Mouse (Mus musculus): ENCODE results near the gene Dcun1d1.
A peak's percentile ranks its signal among the peaks of the same experiment; 100 is the strongest.

The Dcun1d1 gene

GRCm38 (mm10) chr3:35931359-35931758, 5.9 kb downstream of the Dcun1d1 start:
- DNase-seq (ENCODE audit: low spot score): peak; percentile 9

- no peak for DNase-seq (ENCODE audit: low spot score)
Observed at GRCm38 (mm10) chr3:35929831-35930230, 7.4 kb downstream of the Dcun1d1 start.

- DNase-seq (ENCODE audit: low spot score): no peak
Observed at GRCm38 (mm10) chr3:35929406-35929805, 7.8 kb downstream of the Dcun1d1 start.

- DNase-seq (ENCODE audit: low spot score): no peak
Observed at GRCm38 (mm10) chr3:35925852-35926251, 11.4 kb downstream of the Dcun1d1 start.

GRCm38 (mm10) chr3:35924007-35924406, 13.2 kb downstream of the Dcun1d1 start:
- DNase-seq (ENCODE audit: low spot score): no peak

DNA sequence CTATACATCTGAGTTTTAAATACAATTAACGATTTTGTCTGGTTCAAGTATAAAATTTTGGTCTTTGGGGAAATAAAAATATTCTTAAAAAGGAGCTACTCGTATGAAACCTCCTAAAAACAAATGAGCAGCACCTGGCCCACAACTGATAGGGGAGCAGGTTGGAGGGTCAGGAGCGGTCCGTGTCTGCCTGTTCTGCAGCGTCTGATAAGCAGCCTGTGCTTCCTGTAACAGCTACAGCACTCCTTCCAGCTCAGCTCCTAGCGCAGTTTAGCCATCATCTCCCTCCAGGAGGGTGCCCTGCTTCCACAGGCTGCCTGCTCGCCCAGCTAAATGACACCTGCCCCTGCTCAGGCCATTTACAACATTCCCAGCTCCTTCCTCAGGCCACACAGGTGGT, 13.8 kb downstream of the Dcun1d1 start:
- DNase-seq (ENCODE audit: low spot score): no peak

GRCm38 (mm10) chr3:35922522-35922921, 14.7 kb downstream of the Dcun1d1 start:
- no peak for DNase-seq (ENCODE audit: low spot score)

- DNase-seq (ENCODE audit: low spot score): no peak
Observed at GRCm38 (mm10) chr3:35918229-35918628, 19.0 kb downstream of the Dcun1d1 start.

DNA sequence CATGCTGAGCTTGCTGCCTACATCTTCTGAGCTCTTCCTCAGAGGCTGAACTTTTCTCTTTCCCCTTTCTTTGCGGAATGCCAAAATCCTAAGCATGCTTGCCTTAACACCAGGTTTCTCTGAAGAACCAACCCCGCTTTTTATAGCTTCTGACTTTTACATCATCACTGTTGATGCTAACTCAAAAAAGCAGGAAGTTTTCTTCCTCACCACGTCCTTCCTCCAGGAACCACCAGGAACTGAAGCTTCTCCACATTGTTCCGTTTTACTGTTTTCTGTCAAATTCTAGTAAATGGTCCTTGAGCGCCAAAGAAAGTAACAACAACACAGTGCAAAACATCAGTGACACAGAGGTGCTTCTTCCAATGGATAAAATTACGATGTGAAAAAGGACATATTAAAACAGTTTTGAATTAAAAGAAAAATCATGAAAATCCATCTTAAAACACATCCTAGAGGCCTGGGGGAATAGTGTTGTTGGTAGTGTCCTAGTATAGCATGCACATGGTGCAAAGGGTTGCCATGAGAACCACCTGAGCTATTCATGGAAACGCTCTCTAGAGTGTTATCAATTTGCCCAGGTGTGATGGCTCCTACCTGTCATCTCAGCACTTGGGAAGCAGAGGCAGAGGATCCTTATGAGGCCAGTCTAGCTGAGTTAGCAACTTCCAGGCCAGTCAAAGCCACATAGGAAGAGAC, 28.1 kb downstream of the Dcun1d1 start:
- no peak for DNase-seq (ENCODE audit: low spot score)

DNA sequence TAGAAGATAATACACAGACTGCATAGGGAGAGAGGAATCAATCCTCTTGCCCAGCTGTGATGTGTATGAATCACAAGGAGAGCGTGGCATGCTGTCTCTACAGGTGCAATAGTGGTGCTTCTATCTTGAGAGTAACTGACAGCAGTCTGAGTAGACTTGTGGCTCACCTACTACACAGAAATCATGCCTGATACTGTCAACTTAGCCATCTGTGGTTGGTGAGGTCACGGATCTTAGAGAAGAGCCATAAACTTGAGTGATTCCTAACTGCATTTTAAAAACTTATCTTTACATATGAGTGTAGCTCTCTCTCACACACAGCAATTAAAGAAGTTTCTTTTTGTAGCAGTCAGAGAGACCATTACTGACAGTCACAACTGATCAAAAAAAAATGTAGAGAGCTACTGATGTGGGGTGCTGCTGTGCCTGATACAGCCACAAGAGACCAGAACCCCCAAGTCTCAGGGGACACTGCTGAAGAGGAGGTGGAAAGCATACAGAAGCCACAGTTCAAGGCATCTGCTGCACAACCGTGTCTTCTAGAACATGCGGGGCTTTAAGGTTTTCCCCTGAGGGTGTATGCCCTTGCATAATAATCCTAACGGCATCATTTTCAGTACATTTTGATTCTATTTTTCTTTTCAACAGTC, 36.6 kb downstream of the Dcun1d1 start:
- no peak for DNase-seq (ENCODE audit: low spot score)

DNA sequence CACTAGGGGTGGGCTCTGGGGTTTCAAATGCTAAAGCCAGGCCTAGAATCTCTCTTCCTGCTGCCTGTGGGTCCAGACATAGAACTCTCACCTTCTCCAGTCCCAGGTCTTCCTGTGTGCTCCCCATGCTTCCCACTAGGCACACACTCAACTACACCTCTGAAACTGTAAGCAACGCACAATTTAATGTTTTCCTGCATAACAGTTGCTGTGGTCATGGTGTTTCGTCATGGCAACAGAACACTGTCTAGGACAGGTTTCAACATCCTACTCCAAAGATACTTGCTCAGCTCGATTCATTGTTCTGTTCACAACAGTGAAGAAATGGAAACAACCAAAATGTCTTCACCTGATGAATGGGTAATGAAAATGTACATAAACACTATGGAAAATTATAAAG, 38.1 kb downstream of the Dcun1d1 start:
- no peak for DNase-seq (ENCODE audit: low spot score)

DNA sequence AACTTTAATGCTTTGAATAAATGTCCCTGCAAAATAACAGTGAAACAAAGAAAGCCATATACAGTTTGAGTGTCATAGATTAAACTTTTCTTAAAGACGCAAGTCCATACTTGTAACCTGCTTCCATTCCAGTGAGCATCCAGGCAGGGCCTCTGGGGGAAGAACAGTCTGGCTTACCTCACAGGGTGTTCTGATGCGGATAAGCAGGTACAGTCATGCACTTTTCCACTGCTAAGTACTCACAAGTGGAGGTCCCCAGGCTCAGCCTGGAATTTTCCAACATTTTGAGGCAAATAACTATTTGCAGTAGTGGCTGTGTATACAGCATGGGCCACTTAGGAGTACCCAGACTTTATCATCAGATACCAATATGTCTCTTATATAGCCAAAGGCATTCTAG, 39.3 kb downstream of the Dcun1d1 start:
- no peak for DNase-seq (ENCODE audit: low spot score)

- DNase-seq (ENCODE audit: low spot score): no peak
Observed at GRCm38 (mm10) chr3:35893156-35893555, 44.1 kb downstream of the Dcun1d1 start.

- DNase-seq (ENCODE audit: low spot score): no peak
Observed at GRCm38 (mm10) chr3:35891123-35891522, 46.1 kb downstream of the Dcun1d1 start.

DNA sequence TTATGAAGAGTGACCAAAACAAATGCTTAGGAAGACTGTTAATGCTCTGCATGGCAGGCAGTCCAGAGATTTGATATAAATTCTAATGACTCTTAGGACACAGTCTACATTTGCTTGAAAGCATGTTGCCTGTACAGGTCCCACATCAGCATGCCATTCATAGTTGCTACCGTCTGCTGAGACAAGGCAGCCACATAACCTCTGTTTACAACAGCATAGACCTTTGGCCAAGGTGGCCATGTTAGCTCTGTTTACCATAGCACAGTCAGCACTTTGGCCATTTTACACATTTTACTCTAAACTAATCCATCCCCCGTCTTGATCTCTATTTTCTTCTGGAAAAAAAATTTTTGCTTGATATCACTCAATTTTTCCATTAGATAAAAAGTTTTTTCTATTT, 47.7 kb downstream of the Dcun1d1 start:
- no peak for DNase-seq (ENCODE audit: low spot score)

DNA sequence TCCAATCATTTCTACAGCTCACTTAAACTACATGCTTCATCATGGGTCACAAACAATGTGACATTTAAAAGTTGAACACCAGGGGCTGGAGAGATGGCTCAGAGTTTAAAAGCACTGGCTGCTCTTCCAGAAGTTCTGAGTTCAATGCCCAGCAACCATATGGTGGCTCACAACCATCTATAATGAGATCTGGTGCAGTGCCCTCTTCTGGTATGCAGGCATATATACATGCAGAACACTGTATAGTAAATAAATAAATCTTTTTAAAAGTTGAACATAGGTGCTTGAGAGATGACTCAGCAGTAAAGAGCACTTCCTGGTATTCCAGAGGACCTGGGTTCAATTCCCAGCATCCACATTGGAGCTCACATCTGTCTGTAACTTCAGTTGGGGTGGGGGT, 54.0 kb downstream of the Dcun1d1 start:
- DNase-seq (ENCODE audit: low spot score): no peak

- DNase-seq (ENCODE audit: low spot score): no peak
Observed at GRCm38 (mm10) chr3:35849326-35849725, 87.9 kb downstream of the Dcun1d1 start.

Data from embryo, embryonic 10.5 days (tissue).